Mouse (Mus musculus) G1E-ER4 (cell line): ENCODE data around the gene Ift140. TPM values are rescaled to one million over a fixed set of nuclear protein-coding genes. Genes with fewer than 3 reads are reported as not detected.

Experiments used
- GATA1 ChIP-seq: IDR thresholded peaks from one replicate; pipeline ENCODE4 v1.8.0; 2012; ENCODE audit warnings: low read length, inconsistent platforms
- polyA plus RNA-seq: library from polyadenylated mRNA; stranded (reverse); fragments of >175 nt; gene quantifications from 2 replicates; pipeline ENCODE4 v1.2.3, GENCODE M21; 2012

Gene Ift140
- polyA plus RNA-seq, 1 experiment: 10.6 TPM

- TF ChIP-seq GATA1: no peak
Observed at GRCm38 (mm10) chr17:25063872-25064271, 48.0 kb downstream of the Ift140 start.

GRCm38 (mm10) chr17:25064351-25064750, 48.5 kb downstream of the Ift140 start:
- TF ChIP-seq GATA1: no peak

DNA sequence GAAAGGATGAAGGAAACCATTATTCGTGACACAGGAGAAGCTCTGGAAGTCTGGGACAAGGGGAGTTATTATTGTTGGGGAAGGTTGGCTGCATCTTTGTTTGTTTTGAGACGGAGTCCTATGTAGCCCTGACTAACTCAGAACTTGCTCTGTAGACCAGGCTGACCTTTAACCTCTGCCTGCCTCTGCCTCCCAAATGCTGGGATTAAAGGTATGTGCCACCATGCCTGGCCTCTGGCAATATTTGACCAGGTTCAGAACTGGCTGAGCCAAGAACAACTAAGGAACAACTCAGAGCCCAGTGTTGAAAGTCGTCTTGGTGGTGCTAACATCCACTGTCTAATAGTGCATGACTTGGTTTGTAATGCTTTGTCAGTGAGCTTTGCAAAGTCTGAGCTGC, 49.3 kb downstream of the Ift140 start:
- TF ChIP-seq GATA1: no peak

DNA sequence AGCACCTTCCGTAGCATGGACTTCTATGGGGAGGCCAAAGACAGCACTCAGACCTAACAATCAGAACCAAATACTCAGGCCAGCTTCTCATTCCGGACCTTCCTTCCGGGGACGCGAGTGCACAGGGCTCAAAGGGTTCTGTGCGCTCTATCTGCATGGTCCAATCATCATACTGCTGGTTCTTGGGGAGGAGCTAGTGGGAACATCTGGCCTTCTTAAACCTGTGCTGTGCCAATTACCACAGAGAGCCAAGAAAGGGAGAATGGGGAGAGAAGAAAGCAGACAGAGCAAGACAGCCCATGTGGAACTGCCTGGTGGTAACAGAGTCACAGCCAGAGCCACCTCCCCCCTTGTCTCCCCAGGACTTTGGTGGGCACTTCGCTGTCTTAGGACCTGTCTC, 50.7 kb downstream of the Ift140 start:
- TF ChIP-seq GATA1: no peak

- no peak for TF ChIP-seq GATA1
Observed at GRCm38 (mm10) chr17:25067442-25067851, 51.6 kb downstream of the Ift140 start.

- TF ChIP-seq GATA1: no peak
Observed at GRCm38 (mm10) chr17:25068690-25069089, 52.8 kb downstream of the Ift140 start.

- TF ChIP-seq GATA1: no peak
Observed at GRCm38 (mm10) chr17:25076906-25077305, 61.0 kb downstream of the Ift140 start.

- TF ChIP-seq GATA1: no peak
Observed at GRCm38 (mm10) chr17:25077771-25078372, 62.0 kb downstream of the Ift140 start.

- TF ChIP-seq GATA1: no peak
Observed at GRCm38 (mm10) chr17:25080210-25080609, 64.3 kb downstream of the Ift140 start.

- TF ChIP-seq GATA1: no peak
Observed at GRCm38 (mm10) chr17:25080960-25081381, 65.1 kb downstream of the Ift140 start.

- TF ChIP-seq GATA1: no peak
Observed at GRCm38 (mm10) chr17:25082081-25082847, 66.4 kb downstream of the Ift140 start.

GRCm38 (mm10) chr17:25082887-25083286, 67.0 kb downstream of the Ift140 start:
- no peak for TF ChIP-seq GATA1

DNA sequence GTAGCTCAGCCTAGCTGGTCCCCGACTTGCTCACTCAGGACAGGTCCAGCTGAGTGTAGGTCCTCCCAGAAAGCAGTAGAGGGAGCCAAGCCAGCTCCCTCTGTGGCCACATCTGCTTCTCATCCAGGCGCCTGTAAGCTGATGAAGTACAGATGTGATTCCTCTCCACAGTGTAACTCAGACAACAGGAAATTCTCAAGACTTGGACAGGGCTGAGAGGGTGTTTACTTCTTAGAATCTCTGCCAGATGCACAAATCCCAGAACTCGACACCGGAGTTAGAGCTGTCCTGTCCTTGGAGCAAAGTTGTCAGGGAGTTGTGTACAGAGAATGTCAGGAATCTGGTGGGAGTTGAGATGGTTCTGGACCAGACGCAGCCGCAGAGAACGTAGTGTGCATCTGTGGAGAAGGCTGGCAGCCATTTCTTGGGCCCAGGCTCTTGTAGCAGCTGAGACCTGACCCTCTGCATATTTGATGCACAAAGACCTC, 67.6 kb downstream of the Ift140 start, which contains the start of gene Tmem204:
Gene Tmem204 (minus strand): TSS at position 148 of the 488 bp plus-strand sequence.
- no peak for TF ChIP-seq GATA1

- no peak for TF ChIP-seq GATA1
Observed at GRCm38 (mm10) chr17:25084835-25085385, 69.0 kb downstream of the Ift140 start.

DNA sequence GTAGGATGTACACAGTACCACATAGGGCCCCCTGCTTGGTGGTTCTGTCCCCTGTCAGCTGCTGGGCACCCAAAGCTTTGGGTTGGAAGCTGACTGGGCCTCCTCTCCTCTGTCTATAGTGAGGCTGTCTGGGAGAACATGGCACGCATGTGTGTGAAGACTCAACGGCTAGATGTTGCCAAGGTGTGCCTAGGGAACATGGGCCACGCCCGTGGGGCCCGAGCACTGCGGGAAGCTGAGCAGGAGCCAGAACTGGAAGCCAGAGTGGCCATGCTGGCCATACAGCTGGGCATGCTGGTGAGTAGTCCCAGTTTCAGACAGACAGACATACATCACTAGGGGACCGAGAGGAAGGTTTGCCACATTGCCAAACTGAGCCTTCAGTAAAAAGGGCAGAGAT, 70.8 kb downstream of the Ift140 start:
- TF ChIP-seq GATA1: no peak

DNA sequence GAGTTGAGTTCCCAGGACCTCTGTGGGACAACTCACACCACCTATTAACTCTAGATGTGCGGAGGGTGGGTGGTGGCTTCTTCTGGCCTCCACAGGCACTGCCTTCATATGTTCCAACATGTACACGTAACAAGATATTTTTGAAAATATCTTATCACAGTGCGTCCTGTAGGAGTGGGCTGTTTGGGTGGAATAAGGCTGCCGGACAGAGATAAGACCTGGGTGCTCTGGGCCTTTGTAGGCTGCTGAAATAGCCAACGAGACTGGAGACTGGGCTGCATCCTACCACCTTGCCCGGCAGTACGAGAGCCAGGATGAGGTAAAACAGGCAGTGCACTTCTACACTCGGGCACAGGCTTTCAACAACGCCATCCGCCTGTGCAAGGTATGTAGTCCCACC, 73.3 kb downstream of the Ift140 start:
- no peak for TF ChIP-seq GATA1

GRCm38 (mm10) chr17:25090450-25090849, 74.6 kb downstream of the Ift140 start:
- TF ChIP-seq GATA1: no peak

DNA sequence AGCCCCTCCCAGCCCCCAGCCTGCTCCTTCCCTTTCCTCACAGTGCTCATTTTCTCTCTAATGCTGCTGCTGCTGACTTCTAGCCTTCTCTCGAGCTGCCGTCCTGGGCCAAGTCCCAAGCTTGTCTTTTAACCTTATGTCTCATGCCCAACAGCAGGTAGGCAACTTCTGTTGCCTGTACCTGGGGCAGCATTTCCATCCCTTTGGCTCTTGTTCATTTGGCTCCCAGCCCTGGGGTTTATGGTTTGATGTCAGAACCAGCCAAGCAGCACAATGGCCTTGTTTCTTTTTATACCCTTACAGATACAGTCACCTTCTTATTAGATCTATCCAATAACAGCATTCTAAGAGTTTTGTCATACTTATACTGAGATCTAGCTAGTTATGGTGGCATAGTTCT, 80.3 kb downstream of the Ift140 start:
- no peak for TF ChIP-seq GATA1
